Mouse (Mus musculus): ENCODE measurements at regions not wholly inside any gene's neighbourhood (a gene's known extent, or its start where the extent isn't known, plus 50 kb on each side); places are given as distances from the start of the nearest gene placed in this dataset.

DNA sequence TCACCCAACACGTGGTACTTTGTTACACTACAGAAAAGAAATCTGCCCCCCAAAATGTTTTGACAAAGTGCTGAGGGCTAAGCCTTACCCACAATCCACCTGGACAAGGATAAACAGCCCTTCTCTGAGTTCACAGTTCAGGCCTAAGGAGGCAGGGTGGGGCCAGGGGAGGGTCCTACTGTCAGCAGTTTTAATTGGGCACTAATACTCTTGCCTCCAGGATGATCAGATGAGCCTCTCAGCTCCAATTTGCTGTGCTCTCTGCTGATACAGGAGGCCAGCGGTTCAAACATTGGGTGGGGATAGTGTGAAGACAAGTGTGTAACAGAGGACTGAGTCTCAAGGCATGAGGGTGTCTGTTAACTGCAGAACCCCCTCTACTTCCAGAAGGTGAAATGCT, 146.6 kb downstream of the Kit start:
- H3K36me3 ChIP-seq, result no peaks in the 10 kb centered on the region
- H3K9me3 ChIP-seq (replicated peaks), result no peaks in the 10 kb centered on the region
- peaks cover 9% of the 10 kb centered on the region for H3K4me1 ChIP-seq
- no peaks in the 10 kb centered on the region for H3K27me3 ChIP-seq (replicated peaks)
- no peak overlapping the region for H3K4me3 ChIP-seq (replicated peaks)
- no peak overlapping the region for H3K4me2 ChIP-seq
- no peak overlapping the region for H3K27ac ChIP-seq (replicated peaks)
- no peak overlapping the region for H3K9ac ChIP-seq (replicated peaks)
- 87% methylated on average over 2 of the region's 2 CpGs for WGBS
- no peak for ATAC-seq (ENCODE audit: low FRiP score)

DNA sequence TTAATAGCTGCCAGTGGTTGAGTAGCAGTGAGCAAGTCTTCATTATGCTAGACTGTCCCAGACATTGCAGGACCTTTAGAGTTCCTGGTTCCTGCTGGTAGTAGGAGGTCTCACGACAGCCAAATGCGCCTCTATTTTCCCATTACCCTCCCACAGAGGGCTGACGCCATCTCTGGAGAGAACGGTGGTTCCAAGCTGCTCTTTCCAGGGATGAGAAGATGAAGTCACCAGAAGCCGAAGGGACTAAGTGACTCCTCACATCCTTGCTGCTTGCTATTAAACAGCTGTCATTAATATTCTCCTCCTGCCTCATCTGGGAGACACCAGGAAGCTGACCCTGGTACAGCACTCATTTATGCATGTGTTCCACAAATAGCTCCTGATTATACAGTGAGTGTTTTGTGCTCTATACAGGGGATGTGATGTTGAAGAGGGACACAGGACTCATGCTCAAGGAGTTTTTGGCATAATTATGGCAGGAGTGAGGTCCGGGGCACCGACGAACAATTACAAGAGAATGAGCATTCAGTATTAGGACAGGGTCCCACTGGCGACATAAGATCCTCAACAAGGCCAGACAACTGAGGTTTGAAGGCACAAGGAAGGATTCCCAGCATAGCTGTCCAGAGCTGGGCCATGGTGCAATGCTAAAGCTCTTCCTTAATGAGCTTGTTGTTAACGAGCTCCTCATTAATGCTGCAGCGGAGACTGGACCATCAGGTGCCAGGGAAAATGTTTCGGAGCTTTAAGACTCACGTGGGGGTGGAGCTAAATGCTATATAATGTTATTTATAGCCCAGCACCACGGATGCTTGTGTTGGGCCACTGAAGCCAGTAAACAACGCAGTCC, 145.6 kb downstream of the Kit start:
- H3K36me3 ChIP-seq, result no peaks in the 10 kb centered on the region
- 48% methylated on average over 15 of the region's 15 CpGs for WGBS
- peak; percentile 38; the same call in 1 of the 2 replicates for ATAC-seq (ENCODE audit: low FRiP score)

DNA sequence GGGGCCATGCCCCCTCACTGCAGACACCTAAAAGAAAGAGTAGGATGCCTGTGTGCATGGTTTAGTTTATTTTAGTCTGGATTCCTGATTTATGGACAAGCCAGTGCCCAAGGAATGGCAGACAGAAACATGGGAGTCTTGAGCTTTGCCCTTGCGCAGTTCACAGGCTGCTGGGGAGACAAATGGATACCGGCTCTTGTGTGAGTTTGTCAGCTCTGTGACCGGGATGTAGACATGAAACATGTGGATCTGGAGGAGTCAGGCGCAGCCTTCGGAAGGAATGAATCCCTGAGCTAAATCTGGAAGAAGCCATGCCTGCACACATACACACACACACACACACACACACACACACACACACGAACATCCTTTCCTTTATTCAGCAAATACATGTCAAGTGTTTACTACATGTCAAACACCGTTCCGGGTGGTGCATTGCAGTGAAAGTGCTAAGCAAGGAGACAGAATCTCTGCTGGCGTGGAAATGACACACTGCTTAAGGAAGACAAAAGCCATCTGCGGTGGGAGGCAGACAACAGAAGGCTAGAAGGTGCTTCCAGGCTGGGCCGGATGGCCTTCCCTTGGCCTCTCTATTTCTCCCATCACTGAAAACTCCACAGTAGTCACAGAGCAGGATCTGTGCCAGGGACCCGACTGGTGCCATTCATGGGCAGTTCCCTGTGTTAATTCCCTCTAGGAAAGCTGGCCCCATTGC, 144.0 kb downstream of the Kit start:
- no peak for ATAC-seq (ENCODE audit: low FRiP score)

More for the DNA sequence above, 145.6 kb downstream of the Kit start:
- H3K27me3 ChIP-seq (replicated peaks), result no peaks in the 10 kb centered on the region
- H3K9me3 ChIP-seq (replicated peaks), result no peaks in the 10 kb centered on the region
- no peak overlapping the region for H3K9ac ChIP-seq (replicated peaks)
- H3K4me1 ChIP-seq, result peaks cover 9% of the 10 kb centered on the region
- H3K27ac ChIP-seq (replicated peaks), result no peak overlapping the region
- H3K4me3 ChIP-seq (replicated peaks), result no peak overlapping the region
- H3K4me2 ChIP-seq, result no peak overlapping the region

More for the DNA sequence above, 144.0 kb downstream of the Kit start:
- Histone ChIP-seq H3K9me3 (replicated peaks) (no peaks in the 10 kb centered on the region), H3K27me3 (replicated peaks) (no peaks in the 10 kb centered on the region), H3K27ac (replicated peaks) (no peak overlapping the region), H3K4me3 (replicated peaks) (no peak overlapping the region), H3K4me1 (peaks cover 9% of the 10 kb centered on the region), H3K9ac (replicated peaks) (no peak overlapping the region), H3K4me2 (no peak overlapping the region), H3K36me3 (no peaks in the 10 kb centered on the region)
- WGBS, result 68% methylated on average over 12 of the region's 12 CpGs
